Mouse (Mus musculus): ENCODE measurements around the gene Dnajb3. TPM values are rescaled to one million over a fixed set of nuclear protein-coding genes. Genes with fewer than 3 reads are reported as not detected.

Dnajb3 gene
- polyA plus RNA-seq, 1 experiment = not detected

GRCm38 (mm10) chr1:88220336-88220735 is 14.8 kb upstream of the Dnajb3 start:
- no peak overlapping the region for H3K27ac ChIP-seq (ENCODE audit: insufficient read depth, low read depth, low read length)
- TF ChIP-seq POLR2A (IDR thresholded peaks at IDR 0.05; ENCODE audit: insufficient read depth, low read depth, low read length) = no peak
- TF ChIP-seq CTCF (IDR thresholded peaks at IDR 0.05; ENCODE audit: insufficient read depth, low read depth, low read length) = no peak
- H3K4me1 ChIP-seq (ENCODE audit: control insufficient read depth, insufficient read depth, low read length) = no peaks in the 10 kb centered on the region
- H3K4me3 ChIP-seq (ENCODE audit: insufficient read depth, low read depth, low read length) = no peak overlapping the region

- 19% methylated on average over 1 of the region's 1 CpGs for WGBS
Observed at GRCm38 (mm10) chr1:88219054-88219453, 13.5 kb upstream of the Dnajb3 start.

GRCm38 (mm10) chr1:88218591-88218990 is 13.0 kb upstream of the Dnajb3 start:
- no peak for TF ChIP-seq CTCF (IDR thresholded peaks at IDR 0.05; ENCODE audit: insufficient read depth, low read depth, low read length)
- no peak for TF ChIP-seq POLR2A (IDR thresholded peaks at IDR 0.05; ENCODE audit: insufficient read depth, low read depth, low read length)
- WGBS = 51% methylated on average over 4 of the region's 4 CpGs
- Histone ChIP-seq H3K27ac (ENCODE audit: insufficient read depth, low read depth, low read length) (no peak overlapping the region), H3K4me3 (ENCODE audit: insufficient read depth, low read depth, low read length) (no peak overlapping the region), H3K4me1 (ENCODE audit: control insufficient read depth, insufficient read depth, low read length) (no peaks in the 10 kb centered on the region)

More at GRCm38 (mm10) chr1:88219054-88219453, 13.5 kb upstream of the Dnajb3 start:
- TF ChIP-seq POLR2A (IDR thresholded peaks at IDR 0.05; ENCODE audit: insufficient read depth, low read depth, low read length) = no peak
- no peak for TF ChIP-seq CTCF (IDR thresholded peaks at IDR 0.05; ENCODE audit: insufficient read depth, low read depth, low read length)
- no peaks in the 10 kb centered on the region for H3K4me1 ChIP-seq (ENCODE audit: control insufficient read depth, insufficient read depth, low read length)
- no peak overlapping the region for H3K4me3 ChIP-seq (ENCODE audit: insufficient read depth, low read depth, low read length)
- no peak overlapping the region for H3K27ac ChIP-seq (ENCODE audit: insufficient read depth, low read depth, low read length)

GRCm38 (mm10) chr1:88218051-88218450 is 12.5 kb upstream of the Dnajb3 start:
- no peak overlapping the region for H3K4me3 ChIP-seq (ENCODE audit: insufficient read depth, low read depth, low read length)
- TF ChIP-seq CTCF (IDR thresholded peaks at IDR 0.05; ENCODE audit: insufficient read depth, low read depth, low read length) = no peak
- no peak for TF ChIP-seq POLR2A (IDR thresholded peaks at IDR 0.05; ENCODE audit: insufficient read depth, low read depth, low read length)
- no peak overlapping the region for H3K27ac ChIP-seq (ENCODE audit: insufficient read depth, low read depth, low read length)
- WGBS = 76% methylated on average over 9 of the region's 9 CpGs
- H3K4me1 ChIP-seq (ENCODE audit: control insufficient read depth, insufficient read depth, low read length) = no peaks in the 10 kb centered on the region

GRCm38 (mm10) chr1:88217576-88217975 is 12.0 kb upstream of the Dnajb3 start:
- WGBS = 36% methylated on average over 3 of the region's 3 CpGs
- Histone ChIP-seq H3K27ac (ENCODE audit: insufficient read depth, low read depth, low read length) (no peak overlapping the region), H3K4me1 (ENCODE audit: control insufficient read depth, insufficient read depth, low read length) (no peaks in the 10 kb centered on the region), H3K4me3 (ENCODE audit: insufficient read depth, low read depth, low read length) (no peak overlapping the region)
- TF ChIP-seq POLR2A (IDR thresholded peaks at IDR 0.05; ENCODE audit: insufficient read depth, low read depth, low read length) (no peak), CTCF (IDR thresholded peaks at IDR 0.05; ENCODE audit: insufficient read depth, low read depth, low read length) (no peak)

- no peak overlapping the region for H3K27ac ChIP-seq (ENCODE audit: insufficient read depth, low read depth, low read length)
- 59% methylated on average over 2 of the region's 2 CpGs for WGBS
- no peak for TF ChIP-seq CTCF (IDR thresholded peaks at IDR 0.05; ENCODE audit: insufficient read depth, low read depth, low read length)
- TF ChIP-seq POLR2A (IDR thresholded peaks at IDR 0.05; ENCODE audit: insufficient read depth, low read depth, low read length) = no peak
- H3K4me1 ChIP-seq (ENCODE audit: control insufficient read depth, insufficient read depth, low read length) = no peaks in the 10 kb centered on the region
- no peak overlapping the region for H3K4me3 ChIP-seq (ENCODE audit: insufficient read depth, low read depth, low read length)
Observed at GRCm38 (mm10) chr1:88217144-88217543, 11.6 kb upstream of the Dnajb3 start.

- WGBS = 61% methylated on average over 2 of the region's 2 CpGs
Observed at GRCm38 (mm10) chr1:88216551-88216950, 11.0 kb upstream of the Dnajb3 start.

GRCm38 (mm10) chr1:88215466-88216380 is 10.1 kb upstream of the Dnajb3 start:
- 72% methylated on average over 10 of the region's 10 CpGs for WGBS

More at GRCm38 (mm10) chr1:88216551-88216950, 11.0 kb upstream of the Dnajb3 start:
- Histone ChIP-seq H3K27ac (ENCODE audit: insufficient read depth, low read depth, low read length) (no peak overlapping the region), H3K4me1 (ENCODE audit: control insufficient read depth, insufficient read depth, low read length) (no peaks in the 10 kb centered on the region), H3K4me3 (ENCODE audit: insufficient read depth, low read depth, low read length) (no peak overlapping the region)
- no peak for TF ChIP-seq CTCF (IDR thresholded peaks at IDR 0.05; ENCODE audit: insufficient read depth, low read depth, low read length)
- TF ChIP-seq POLR2A (IDR thresholded peaks at IDR 0.05; ENCODE audit: insufficient read depth, low read depth, low read length) = no peak

GRCm38 (mm10) chr1:88214462-88214952 is 8.9 kb upstream of the Dnajb3 start:
- no peak for TF ChIP-seq POLR2A (IDR thresholded peaks at IDR 0.05; ENCODE audit: insufficient read depth, low read depth, low read length)
- no peak for TF ChIP-seq CTCF (IDR thresholded peaks at IDR 0.05; ENCODE audit: insufficient read depth, low read depth, low read length)
- H3K4me3 ChIP-seq (ENCODE audit: insufficient read depth, low read depth, low read length) = no peak overlapping the region
- H3K4me1 ChIP-seq (ENCODE audit: control insufficient read depth, insufficient read depth, low read length) = no peaks in the 10 kb centered on the region
- no peak overlapping the region for H3K27ac ChIP-seq (ENCODE audit: insufficient read depth, low read depth, low read length)
- WGBS = 76% methylated on average over 2 of the region's 2 CpGs

More at GRCm38 (mm10) chr1:88215466-88216380, 10.1 kb upstream of the Dnajb3 start:
- Histone ChIP-seq H3K4me3 (ENCODE audit: insufficient read depth, low read depth, low read length) (no peak overlapping the region), H3K4me1 (ENCODE audit: control insufficient read depth, insufficient read depth, low read length) (no peaks in the 10 kb centered on the region), H3K27ac (ENCODE audit: insufficient read depth, low read depth, low read length) (no peak overlapping the region)
- TF ChIP-seq CTCF (IDR thresholded peaks at IDR 0.05; ENCODE audit: insufficient read depth, low read depth, low read length) (no peak), POLR2A (IDR thresholded peaks at IDR 0.05; ENCODE audit: insufficient read depth, low read depth, low read length) (no peak)
